Mouse (Mus musculus): ENCODE measurements around the gene Cdc42se1.

The Cdc42se1 gene

GRCm38 (mm10) chr3:95282381-95282864, 53.9 kb downstream of the Cdc42se1 start:
- no peaks in the 10 kb centered on the region for H3K36me3 ChIP-seq (ENCODE audit: control insufficient read depth, insufficient read depth, low read length, poor library complexity, severe bottlenecking)
- peak; percentile 58 for DNase-seq (ENCODE audit: low read depth, low spot score)

DNA sequence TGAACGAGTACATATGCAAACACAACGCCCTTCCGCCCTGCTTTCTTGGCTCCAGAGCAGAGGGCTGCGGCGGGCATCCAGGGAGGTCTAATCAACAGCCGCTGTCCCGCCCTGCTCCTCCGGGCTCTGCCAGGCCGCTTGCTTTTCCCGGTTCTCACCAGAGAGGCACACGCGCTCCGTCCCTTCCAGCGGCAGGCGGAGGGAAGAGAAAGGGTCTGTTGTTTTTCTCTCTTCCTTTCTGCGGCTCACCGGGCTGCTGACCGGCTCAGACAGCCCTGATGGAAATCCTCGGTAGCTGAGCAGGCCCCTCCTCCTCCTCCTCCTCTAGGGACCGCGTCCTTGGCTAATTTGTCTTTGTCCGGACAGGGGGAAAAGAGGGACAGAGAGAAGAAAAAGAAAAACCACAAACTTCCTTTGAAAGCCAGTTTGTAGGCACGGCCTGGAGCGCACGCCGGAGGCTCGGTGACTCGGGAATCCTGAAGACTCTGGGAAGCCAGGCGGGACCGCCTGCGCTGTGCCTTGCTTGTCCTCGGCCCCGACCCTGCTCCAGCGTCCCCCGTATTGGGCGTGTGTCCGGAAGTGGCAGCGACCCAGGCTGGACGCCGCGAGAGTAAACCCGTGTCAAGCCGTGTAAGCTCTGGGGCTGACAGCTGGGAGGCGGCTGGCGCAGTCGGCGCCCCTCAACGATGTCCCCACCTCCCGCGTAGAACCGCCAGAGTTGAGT, 54.5 kb downstream of the Cdc42se1 start:
- Histone ChIP-seq H3K36me3 (ENCODE audit: control insufficient read depth, insufficient read depth, low read length, poor library complexity, severe bottlenecking) (no peaks in the 10 kb centered on the region), H3K27me3 (ENCODE audit: control insufficient read depth, insufficient read depth, low read length, poor library complexity, severe bottlenecking) (no peaks in the 10 kb centered on the region)
- DNase-seq (ENCODE audit: low read depth, low spot score) = peak; percentile 38

More at GRCm38 (mm10) chr3:95282381-95282864, 53.9 kb downstream of the Cdc42se1 start:
- H3K27me3 ChIP-seq (ENCODE audit: control insufficient read depth, insufficient read depth, low read length, poor library complexity, severe bottlenecking) = no peaks in the 10 kb centered on the region

- no peaks in the 10 kb centered on the region for H3K36me3 ChIP-seq (ENCODE audit: control insufficient read depth, insufficient read depth, low read length, poor library complexity, severe bottlenecking)
- no peak for DNase-seq (ENCODE audit: low read depth, low spot score)
- H3K27me3 ChIP-seq (ENCODE audit: control insufficient read depth, insufficient read depth, low read length, poor library complexity, severe bottlenecking) = no peaks in the 10 kb centered on the region
Observed at GRCm38 (mm10) chr3:95283589-95283941, 55.0 kb downstream of the Cdc42se1 start.

DNA sequence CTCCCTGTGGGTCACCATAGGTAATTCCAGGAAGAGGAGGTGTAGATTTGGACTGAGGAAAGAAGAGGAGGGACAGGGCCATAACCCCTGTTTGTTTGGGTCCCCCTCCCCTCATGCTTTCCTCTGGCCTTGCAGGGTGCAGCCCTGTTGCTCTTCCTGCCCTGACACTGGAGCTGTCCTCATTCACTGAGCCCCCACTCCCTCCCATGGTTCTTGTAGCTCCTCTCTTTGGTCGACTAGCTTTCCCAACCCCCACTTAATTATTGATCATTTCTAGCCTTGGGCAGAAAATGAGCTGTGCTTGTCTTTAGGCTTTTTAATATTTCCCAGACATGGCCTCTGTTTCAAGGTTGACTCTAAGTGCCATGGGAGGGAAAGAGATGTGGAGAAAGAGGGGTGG, 55.5 kb downstream of the Cdc42se1 start:
- Histone ChIP-seq H3K27me3 (ENCODE audit: control insufficient read depth, insufficient read depth, low read length, poor library complexity, severe bottlenecking) (no peaks in the 10 kb centered on the region), H3K36me3 (ENCODE audit: control insufficient read depth, insufficient read depth, low read length, poor library complexity, severe bottlenecking) (0 out of 2 replicates have a peak, but pooled peaks cover 2% of the 10 kb centered on the region)
- DNase-seq (ENCODE audit: low read depth, low spot score) = no peak

- DNase-seq (ENCODE audit: low read depth, low spot score) = no peak
- peaks cover 2% of the 10 kb centered on the region; the same call in 1 of the 2 replicates for H3K36me3 ChIP-seq (ENCODE audit: control insufficient read depth, insufficient read depth, low read length, poor library complexity, severe bottlenecking)
- no peaks in the 10 kb centered on the region for H3K27me3 ChIP-seq (ENCODE audit: control insufficient read depth, insufficient read depth, low read length, poor library complexity, severe bottlenecking)
Observed at GRCm38 (mm10) chr3:95284501-95285281, 56.2 kb downstream of the Cdc42se1 start.

- Histone ChIP-seq H3K27me3 (ENCODE audit: control insufficient read depth, insufficient read depth, low read length, poor library complexity, severe bottlenecking) (no peaks in the 10 kb centered on the region), H3K36me3 (ENCODE audit: control insufficient read depth, insufficient read depth, low read length, poor library complexity, severe bottlenecking) (peaks cover 2% of the 10 kb centered on the region; the same call in 1 of the 2 replicates)
- DNase-seq (ENCODE audit: low read depth, low spot score) = no peak
Observed at GRCm38 (mm10) chr3:95285390-95285789, 56.9 kb downstream of the Cdc42se1 start.
